Mouse (Mus musculus) thymus, adult 2 months (tissue): ENCODE data around the gene Taar4. TPM values are rescaled to one million over a fixed set of nuclear protein-coding genes. Genes with fewer than 3 reads are reported as not detected.

Experiments
- DNase-seq: peaks from one replicate; pipeline ENCODE4 v3.0.0; 2021
- H3K27ac ChIP-seq: fragments of 200-500 bp; 2 replicates; pipeline ENCODE4 v1.5.1; 2012; ENCODE audit warnings: low read length, control low read depth; ENCODE audit not compliant: control insufficient read depth, insufficient read depth
- H3K27me3 ChIP-seq: fragments of 200-500 bp; 2 replicates; pipeline ENCODE4 v1.6.1; 2012; ENCODE audit warnings: mild to moderate bottlenecking, low read length, moderate library complexity, mixed read lengths; ENCODE audit not compliant: control insufficient read depth, insufficient read depth
- H3K36me3 ChIP-seq: fragments of 200-500 bp; 2 replicates; pipeline ENCODE4 v1.6.1; 2012; ENCODE audit warnings: mild to moderate bottlenecking, low read length, moderate library complexity; ENCODE audit not compliant: control insufficient read depth, insufficient read depth
- H3K4me1 ChIP-seq: fragments of 200-500 bp; replicated peaks from 2 replicates; pipeline ENCODE4 v1.6.1; 2012; ENCODE audit warnings: low read length; ENCODE audit not compliant: control insufficient read depth, insufficient read depth
- H3K4me3 ChIP-seq: fragments of 200-500 bp; 2 replicates; pipeline ENCODE4 v1.5.1; 2012; ENCODE audit warnings: mild to moderate bottlenecking, low read length, control low read depth, moderate library complexity; ENCODE audit not compliant: control insufficient read depth, insufficient read depth
- CTCF ChIP-seq: fragments of 200-500 bp; IDR thresholded peaks from 2 replicates; pipeline ENCODE4 v1.5.1; 2012; ENCODE audit warnings: mild to moderate bottlenecking, control low read depth, low read length, moderate library complexity, borderline replicate concordance; ENCODE audit not compliant: control insufficient read depth, poor library complexity, insufficient read depth; ENCODE audit errors: extremely low read depth
- POLR2A ChIP-seq: fragments of 200-500 bp; IDR thresholded peaks from 2 replicates; pipeline ENCODE4 v1.6.1; 2012; ENCODE audit warnings: mild to moderate bottlenecking, low read length, control low read depth, moderate library complexity; ENCODE audit not compliant: control insufficient read depth, poor library complexity, insufficient read depth; ENCODE audit errors: extremely low read depth
- WGBS: fragments of 180-500 bp; shearing (Covaris S2); methylation state at CpG from one replicate; pipeline ENCODE4 v1.1.7; 2018; 5-methylcytosine and 5-hydroxymethylcytosine counted together
- polyA plus RNA-seq: library from polyadenylated mRNA; depleted of rRNA; stranded (reverse); fragments of >200 nt; gene quantifications from 2 replicates; pipeline ENCODE4 v1.2.3, GENCODE M21; 2012

Taar4 gene
- polyA plus RNA-seq, 1 experiment: 0.12 TPM

- Histone ChIP-seq H3K4me3 (no peak within 1 kb of the TSS), H3K4me1 (no peaks in the 10 kb centered on the region), H3K36me3 (no peaks in the 10 kb centered on the region), H3K27me3 (no peaks in the 10 kb centered on the region), H3K27ac (no peak within 1 kb of the TSS)
- DNase-seq: no peak
- WGBS: 91% methylated on average over 11 of the region's 11 CpGs
- no peak for TF ChIP-seq POLR2A
- TF ChIP-seq CTCF: no peak
Measured at GRCm38 (mm10) chr10:23970656-23971165, 10.4 kb downstream of the Taar4 start, which contains the start of gene Taar5. Gene Taar5 (plus strand): TSS chr10:23970706.

GRCm38 (mm10) chr10:23971256-23971655 is 11.0 kb downstream of the Taar4 start:
- H3K27ac ChIP-seq: no peak overlapping the region
- WGBS: 93% methylated on average over 5 of the region's 5 CpGs
- no peaks in the 10 kb centered on the region for H3K27me3 ChIP-seq
- H3K36me3 ChIP-seq: no peaks in the 10 kb centered on the region
- H3K4me3 ChIP-seq: no peak overlapping the region
- no peak for DNase-seq
- H3K4me1 ChIP-seq: no peaks in the 10 kb centered on the region
- TF ChIP-seq CTCF (no peak), POLR2A (no peak)

- DNase-seq: no peak
Measured at GRCm38 (mm10) chr10:23977958-23978357, 17.7 kb downstream of the Taar4 start.

GRCm38 (mm10) chr10:23978901-23979705 is 18.8 kb downstream of the Taar4 start:
- Histone ChIP-seq H3K27me3 (no peaks in the 10 kb centered on the region), H3K4me3 (no peak overlapping the region), H3K27ac (no peak overlapping the region), H3K36me3 (no peaks in the 10 kb centered on the region), H3K4me1 (no peaks in the 10 kb centered on the region)
- WGBS: 49% methylated on average over 16 of the region's 16 CpGs
- DNase-seq: peak; percentile 58
- no peak for TF ChIP-seq POLR2A
- peak; percentile 58; the same call in 1 of the 2 replicates for TF ChIP-seq CTCF

More at GRCm38 (mm10) chr10:23977958-23978357, 17.7 kb downstream of the Taar4 start:
- Histone ChIP-seq H3K4me3 (no peak overlapping the region), H3K27ac (no peak overlapping the region), H3K27me3 (no peaks in the 10 kb centered on the region), H3K36me3 (no peaks in the 10 kb centered on the region), H3K4me1 (no peaks in the 10 kb centered on the region)
- TF ChIP-seq CTCF (no peak), POLR2A (no peak)
- WGBS: 90% methylated on average over 4 of the region's 4 CpGs

GRCm38 (mm10) chr10:23985546-23985945 is 25.3 kb downstream of the Taar4 start, which contains the start of gene Taar6:
Gene Taar6 (minus strand): TSS chr10:23985646.
- Histone ChIP-seq H3K4me1 (no peaks in the 10 kb centered on the region), H3K27ac (no peak within 1 kb of the TSS), H3K27me3 (no peaks in the 10 kb centered on the region), H3K4me3 (no peak within 1 kb of the TSS), H3K36me3 (no peaks in the 10 kb centered on the region)
- TF ChIP-seq CTCF: no peak
- TF ChIP-seq POLR2A: no peak
- 94% methylated on average over 8 of the region's 8 CpGs for WGBS
- DNase-seq: no peak

- Histone ChIP-seq H3K27me3 (no peaks in the 10 kb centered on the region), H3K4me1 (no peaks in the 10 kb centered on the region), H3K36me3 (no peaks in the 10 kb centered on the region), H3K27ac (no peak overlapping the region), H3K4me3 (no peak overlapping the region)
- peak; percentile 22 for DNase-seq
- TF ChIP-seq POLR2A (no peak), CTCF (no peak)
- WGBS: 23% methylated on average over 5 of the region's 5 CpGs
Measured at GRCm38 (mm10) chr10:23986419-23986818, 26.1 kb downstream of the Taar4 start.
